Mouse (Mus musculus) ES-Bruce4 (cell line): Measurements from ENCODE around the gene Lrrc58. TPM values are rescaled to one million over a fixed set of nuclear protein-coding genes. Genes with fewer than 3 reads are reported as not detected.

ENCODE experiments used
- H3K27ac ChIP-seq: 2 replicates; pipeline ENCODE4 v1.5.1; 2012; ENCODE audit warnings: low read length, inconsistent platforms; ENCODE audit not compliant: insufficient read depth
- H3K27me3 ChIP-seq: 2 replicates; pipeline ENCODE4 v1.6.1; 2012; ENCODE audit warnings: mild to moderate bottlenecking, low read length, inconsistent platforms; ENCODE audit not compliant: control insufficient read depth, poor library complexity, insufficient read depth, severe bottlenecking
- H3K36me3 ChIP-seq: 2 replicates; pipeline ENCODE4 v1.6.1; 2012; ENCODE audit warnings: inconsistent platforms, mild to moderate bottlenecking, low read length, moderate library complexity; ENCODE audit not compliant: control insufficient read depth, poor library complexity, insufficient read depth, severe bottlenecking
- H3K4me1 ChIP-seq: one replicate; pipeline ENCODE4 v1.8.1; 2011; ENCODE audit warnings: low read length; ENCODE audit not compliant: control insufficient read depth, insufficient read depth
- H3K4me3 ChIP-seq: 2 replicates; pipeline ENCODE4 v1.5.1; 2011; ENCODE audit warnings: low read depth, mild to moderate bottlenecking, low read length
- H3K9ac ChIP-seq: 2 replicates; pipeline ENCODE4 v1.6.1; 2012; ENCODE audit warnings: low read depth, mild to moderate bottlenecking, inconsistent platforms; ENCODE audit not compliant: poor library complexity, severe bottlenecking
- H3K9me3 ChIP-seq: replicated peaks from 2 replicates; pipeline ENCODE4 v1.6.1; 2012; ENCODE audit warnings: mild to moderate bottlenecking, low read length, inconsistent platforms; ENCODE audit not compliant: control insufficient read depth, poor library complexity, insufficient read depth, severe bottlenecking
- CTCF ChIP-seq: IDR thresholded peaks from one replicate; pipeline ENCODE4 v1.8.1; 2011; ENCODE audit warnings: low read depth, low read length
- EP300 ChIP-seq: IDR thresholded peaks from 2 replicates; pipeline ENCODE4 v1.6.1; 2011; ENCODE audit warnings: low read depth, low read length; ENCODE audit not compliant: insufficient read depth
- POLR2A ChIP-seq: IDR thresholded peaks from one replicate; pipeline ENCODE4 v1.8.1; 2011; ENCODE audit warnings: low read length; ENCODE audit not compliant: insufficient read depth
- polyA plus RNA-seq: library from polyadenylated mRNA; stranded (reverse); fragments of >200 nt; gene quantifications from 2 replicates; pipeline ENCODE4 v1.2.4, GENCODE M21; 2011; ENCODE audit warnings: low read depth; ENCODE audit not compliant: missing spikeins, insufficient read depth, insufficient read length

Lrrc58 gene
- polyA plus RNA-seq, 1 experiment = 61.3 TPM

- Histone ChIP-seq H3K4me3 (no peak overlapping the region), H3K9me3 (no peaks in the 10 kb centered on the region)
- TF ChIP-seq EP300 (no peak), POLR2A (no peak), CTCF (no peak)
Observed at GRCm38 (mm10) chr16:37842439-37842838, 25.8 kb upstream of the Lrrc58 start.

GRCm38 (mm10) chr16:37843740-37844139, 24.4 kb upstream of the Lrrc58 start:
- TF ChIP-seq CTCF = no peak
- TF ChIP-seq EP300 = no peak
- TF ChIP-seq POLR2A = no peak
- Histone ChIP-seq H3K27me3 (no peaks in the 10 kb centered on the region), H3K9ac (no peak overlapping the region), H3K27ac (no peak overlapping the region), H3K9me3 (no peaks in the 10 kb centered on the region), H3K36me3 (no peaks in the 10 kb centered on the region), H3K4me3 (no peak overlapping the region), H3K4me1 (no peaks in the 10 kb centered on the region)

More at GRCm38 (mm10) chr16:37842439-37842838, 25.8 kb upstream of the Lrrc58 start:
- H3K36me3 ChIP-seq = no peaks in the 10 kb centered on the region
- no peak overlapping the region for H3K9ac ChIP-seq
- H3K27ac ChIP-seq = no peak overlapping the region
- no peaks in the 10 kb centered on the region for H3K27me3 ChIP-seq
- no peaks in the 10 kb centered on the region for H3K4me1 ChIP-seq

GRCm38 (mm10) chr16:37845202-37845925, 22.8 kb upstream of the Lrrc58 start:
- Histone ChIP-seq H3K27ac (no peak overlapping the region), H3K9me3 (no peaks in the 10 kb centered on the region), H3K9ac (no peak overlapping the region), H3K36me3 (no peaks in the 10 kb centered on the region), H3K4me3 (no peak overlapping the region), H3K27me3 (no peaks in the 10 kb centered on the region), H3K4me1 (no peaks in the 10 kb centered on the region)
- TF ChIP-seq CTCF (no peak), EP300 (no peak), POLR2A (no peak)

GRCm38 (mm10) chr16:37847081-37847480, 21.1 kb upstream of the Lrrc58 start:
- H3K36me3 ChIP-seq = no peaks in the 10 kb centered on the region
- no peaks in the 10 kb centered on the region for H3K4me1 ChIP-seq
- H3K4me3 ChIP-seq = no peak overlapping the region
- H3K27ac ChIP-seq = no peak overlapping the region
- TF ChIP-seq POLR2A = no peak
- no peak for TF ChIP-seq CTCF
- TF ChIP-seq EP300 = no peak
- H3K9ac ChIP-seq = no peak overlapping the region
- H3K27me3 ChIP-seq = no peaks in the 10 kb centered on the region
- H3K9me3 ChIP-seq = no peaks in the 10 kb centered on the region

GRCm38 (mm10) chr16:37851366-37851765, 16.8 kb upstream of the Lrrc58 start:
- no peaks in the 10 kb centered on the region for H3K4me1 ChIP-seq
- H3K27ac ChIP-seq = no peak overlapping the region
- no peak overlapping the region for H3K9ac ChIP-seq
- H3K9me3 ChIP-seq = no peaks in the 10 kb centered on the region
- no peaks in the 10 kb centered on the region for H3K27me3 ChIP-seq
- no peak overlapping the region for H3K4me3 ChIP-seq
- H3K36me3 ChIP-seq = no peaks in the 10 kb centered on the region
- no peak for TF ChIP-seq EP300
- TF ChIP-seq CTCF = no peak
- TF ChIP-seq POLR2A = no peak

- H3K4me3 ChIP-seq = no peak overlapping the region
- no peak overlapping the region for H3K9ac ChIP-seq
- H3K4me1 ChIP-seq = no peaks in the 10 kb centered on the region
- H3K36me3 ChIP-seq = no peaks in the 10 kb centered on the region
- no peaks in the 10 kb centered on the region for H3K9me3 ChIP-seq
- no peak for TF ChIP-seq CTCF
- no peak for TF ChIP-seq EP300
- no peak for TF ChIP-seq POLR2A
- no peaks in the 10 kb centered on the region for H3K27me3 ChIP-seq
- no peak overlapping the region for H3K27ac ChIP-seq
Observed at GRCm38 (mm10) chr16:37853279-37853678, 14.9 kb upstream of the Lrrc58 start.
